Mouse (Mus musculus) naive thymus-derived CD4-positive, alpha-beta T cell, adult 2 months (primary cell): ENCODE measurements at regions not wholly inside any gene's neighbourhood (a gene's known extent, or its start where the extent isn't known, plus 50 kb on each side); places are given as distances from the start of the nearest gene placed in this dataset.

ENCODE experiments used
- DNase-seq: peaks from one replicate; pipeline ENCODE4 v3.0.0-alpha.2; 2011; ENCODE audit warnings: low read depth

DNA sequence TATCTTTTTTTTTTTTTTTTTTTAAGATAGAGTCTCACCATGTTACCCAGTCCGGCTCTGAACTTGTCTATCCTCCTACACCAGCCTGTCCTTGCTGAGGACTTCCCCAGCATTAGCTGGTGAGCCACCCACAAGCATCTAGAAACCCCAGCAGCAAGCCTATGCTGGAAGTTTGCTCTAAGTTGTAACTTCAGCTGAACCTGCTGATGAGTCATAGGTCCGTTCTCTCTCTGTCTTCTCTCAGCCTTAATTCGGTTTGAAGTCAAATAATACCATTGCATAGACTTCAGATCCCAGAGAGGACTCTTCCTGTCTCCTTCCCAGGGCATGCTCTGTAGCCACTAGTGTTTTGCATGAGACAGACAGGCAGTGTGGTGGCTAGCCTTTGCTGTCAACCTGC, 68.3 kb upstream of the Myrip start:
- no peak for DNase-seq

DNA sequence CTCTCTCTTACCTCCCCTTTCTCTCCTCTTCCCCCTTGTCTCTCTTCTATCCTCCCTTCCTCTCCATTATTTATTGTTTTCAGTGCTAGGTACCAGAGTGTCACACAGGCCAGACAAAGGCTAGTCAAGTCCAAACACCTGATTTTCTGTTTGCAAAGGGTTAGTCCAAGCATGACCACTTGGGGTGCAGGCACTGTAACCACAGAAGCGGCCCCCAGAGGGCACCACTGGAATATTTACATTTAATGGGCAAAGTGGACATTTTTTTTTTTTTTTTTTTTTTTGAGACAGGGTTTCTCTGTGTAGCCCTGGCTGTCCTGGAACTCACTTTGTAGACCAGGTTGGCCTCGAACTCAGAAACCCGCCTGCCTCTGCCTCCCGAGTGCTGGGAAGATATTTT, 66.3 kb upstream of the Myrip start:
- DNase-seq, result peak; percentile 7

DNA sequence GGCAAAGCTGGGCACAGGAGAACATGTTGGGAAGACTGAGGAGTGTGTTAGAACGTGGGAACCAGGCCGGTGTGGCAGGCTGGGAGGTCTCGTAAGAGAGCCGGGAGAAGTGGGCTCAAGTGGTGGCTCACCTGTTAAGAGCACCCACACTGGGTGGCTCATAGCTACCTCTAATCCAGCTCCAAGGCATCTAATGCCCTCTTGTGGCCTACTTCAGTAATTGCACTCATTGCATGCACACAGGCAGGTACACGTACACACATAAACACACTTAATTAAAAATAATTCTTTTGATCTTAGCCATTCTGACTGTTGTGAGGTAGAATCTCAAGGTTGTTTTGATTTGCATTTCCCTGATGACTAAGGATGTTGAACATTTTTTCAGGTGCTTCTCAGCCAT, 55.9 kb upstream of the Myrip start:
- no peak for DNase-seq

DNA sequence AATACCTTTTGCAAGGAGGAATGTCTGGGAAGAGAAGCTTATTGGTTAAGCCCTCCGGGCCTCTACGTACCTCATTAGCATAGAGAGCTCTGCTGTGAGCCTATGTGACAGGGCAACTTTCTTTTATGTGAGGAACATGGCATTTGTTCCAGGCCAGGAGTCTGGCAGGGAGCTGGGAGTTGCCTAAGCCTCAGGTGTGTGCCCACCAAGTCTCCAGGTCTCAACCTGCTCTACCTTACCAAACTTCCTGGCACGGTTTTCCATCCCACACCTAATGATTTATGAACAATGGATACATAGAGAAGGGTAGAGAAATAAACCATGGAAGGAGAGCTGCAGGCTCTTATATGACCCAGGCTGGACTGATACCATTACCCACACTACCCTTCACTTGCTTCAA, 52.6 kb upstream of the Myrip start:
- no peak for DNase-seq
